Mouse (Mus musculus) induced T-regulatory cell, adult 2 months (primary cell): ENCODE measurements around the gene Tead4.

ENCODE experiments used
- DNase-seq: peaks from one replicate; pipeline ENCODE4 v3.0.0-alpha.2; 2012; ENCODE audit warnings: low read depth

The Tead4 gene

DNA sequence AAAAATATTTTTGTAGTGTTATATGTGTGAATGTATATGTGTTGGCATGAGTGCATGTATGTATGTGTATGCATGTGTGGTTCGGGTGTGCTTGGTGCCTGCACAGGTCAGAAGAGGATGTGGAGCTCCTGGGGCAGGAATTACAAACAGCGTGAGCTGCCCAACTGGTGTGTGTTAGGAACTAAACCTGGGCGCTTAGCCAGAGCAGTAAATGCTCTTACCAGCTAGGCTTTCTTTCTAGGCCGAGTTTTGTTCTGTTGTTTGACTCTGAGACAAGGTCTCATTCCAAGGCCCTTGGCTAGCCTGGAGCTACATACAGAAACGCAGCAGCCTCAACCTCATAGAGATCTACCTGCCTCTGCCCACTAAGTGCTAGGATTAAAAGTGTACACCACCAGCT, 9.3 kb downstream of the Tead4 start:
- DNase-seq = no peak

GRCm38 (mm10) chr6:128288681-128289080, 11.9 kb downstream of the Tead4 start:
- no peak for DNase-seq

DNA sequence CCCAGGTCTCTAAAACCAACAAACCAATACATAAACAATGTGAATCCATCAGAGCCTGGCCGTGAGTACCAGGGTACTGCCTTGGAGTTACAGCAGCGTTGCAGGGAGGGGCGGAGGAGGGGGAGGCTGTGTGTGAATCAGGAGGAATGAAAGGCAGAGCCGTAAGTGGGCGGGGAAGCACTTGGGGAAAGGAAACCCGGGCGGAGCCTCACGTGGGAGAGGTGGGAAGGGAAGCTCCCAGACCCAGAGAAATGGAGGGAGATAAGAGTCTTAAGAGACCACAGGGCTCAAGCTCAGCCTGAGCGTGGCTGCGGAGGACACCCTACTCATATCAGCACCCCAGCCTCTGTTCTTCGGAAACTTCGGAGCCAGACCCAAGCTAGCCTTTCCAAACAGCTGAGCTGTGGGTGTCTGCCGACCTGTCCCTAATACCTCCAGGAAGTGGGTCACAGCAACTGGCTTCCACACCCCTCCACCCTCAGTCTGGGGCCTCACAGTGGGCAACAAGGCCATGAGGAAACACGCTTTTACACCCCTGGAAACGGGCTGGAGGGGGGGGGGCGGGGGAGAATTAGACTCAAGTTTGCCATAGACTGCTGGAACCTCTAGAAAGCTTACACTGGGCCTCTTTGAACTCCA, 14.7 kb downstream of the Tead4 start:
- no peak for DNase-seq

GRCm38 (mm10) chr6:128282126-128282525, 18.5 kb downstream of the Tead4 start:
- no peak for DNase-seq

GRCm38 (mm10) chr6:128280472-128281145, 20.0 kb downstream of the Tead4 start:
- DNase-seq = no peak

GRCm38 (mm10) chr6:128279608-128280007, 21.0 kb downstream of the Tead4 start:
- no peak for DNase-seq

GRCm38 (mm10) chr6:128279099-128279498, 21.5 kb downstream of the Tead4 start:
- no peak for DNase-seq

- no peak for DNase-seq
These were observed 23.2 kb downstream of the Tead4 start for GRCm38 (mm10) chr6:128277132-128278085.

GRCm38 (mm10) chr6:128276349-128276748, 24.3 kb downstream of the Tead4 start:
- no peak for DNase-seq

- DNase-seq = no peak
These were observed 25.0 kb downstream of the Tead4 start for GRCm38 (mm10) chr6:128275506-128276064.

DNA sequence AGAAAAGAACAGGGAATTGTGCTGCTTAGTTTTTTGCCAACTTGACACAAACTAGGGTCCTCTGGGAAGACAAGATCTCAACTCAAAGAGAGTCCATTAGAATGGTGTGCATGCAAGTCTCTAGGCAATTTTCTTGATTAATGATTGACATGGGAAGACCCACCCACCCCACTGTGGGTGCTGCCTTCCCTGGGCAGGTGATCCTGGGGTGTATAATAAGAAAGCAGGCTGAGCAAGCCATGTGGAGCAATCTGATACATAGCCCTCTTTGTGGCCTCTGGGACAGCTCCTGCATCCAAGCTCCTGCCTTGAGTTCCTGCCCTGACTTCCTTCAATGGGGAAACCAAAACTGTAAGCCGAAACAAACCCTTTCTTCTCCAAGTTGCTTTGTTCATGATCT, 27.1 kb downstream of the Tead4 start:
- DNase-seq = no peak

GRCm38 (mm10) chr6:128272754-128273153, 27.9 kb downstream of the Tead4 start:
- no peak for DNase-seq

GRCm38 (mm10) chr6:128269850-128270249, 30.8 kb downstream of the Tead4 start:
- DNase-seq = no peak

DNA sequence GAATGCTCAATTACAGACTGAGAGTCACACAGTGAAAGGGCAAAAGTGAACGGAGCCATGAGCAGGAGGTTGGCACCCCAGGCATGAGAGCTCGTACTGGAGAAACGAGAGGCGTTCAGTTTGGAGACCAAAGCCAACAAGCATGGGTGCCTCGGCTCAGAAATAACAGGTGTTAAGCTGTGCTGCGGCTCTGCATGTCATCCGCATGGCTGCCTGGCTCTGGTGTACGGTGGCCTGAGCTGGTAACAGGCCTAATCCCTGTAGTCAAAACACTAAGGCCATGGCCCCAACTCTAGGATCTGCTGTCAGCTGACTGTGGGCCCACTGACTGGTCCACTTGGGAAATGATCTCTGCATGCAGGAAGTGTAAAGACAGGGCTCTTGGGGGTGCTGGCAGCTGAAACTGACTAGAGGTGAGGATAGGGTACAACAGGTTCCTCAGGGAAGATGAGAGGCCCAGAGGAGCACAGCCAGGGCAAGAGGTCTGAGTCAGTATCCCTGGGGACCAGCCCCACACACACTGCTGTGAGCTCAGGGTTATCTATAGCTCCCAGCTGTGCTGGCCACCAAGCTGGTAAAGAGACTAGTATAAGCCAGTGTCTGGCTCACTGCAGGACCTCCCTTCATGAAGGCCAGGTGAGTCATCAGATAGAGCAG, 35.6 kb downstream of the Tead4 start:
- no peak for DNase-seq

DNA sequence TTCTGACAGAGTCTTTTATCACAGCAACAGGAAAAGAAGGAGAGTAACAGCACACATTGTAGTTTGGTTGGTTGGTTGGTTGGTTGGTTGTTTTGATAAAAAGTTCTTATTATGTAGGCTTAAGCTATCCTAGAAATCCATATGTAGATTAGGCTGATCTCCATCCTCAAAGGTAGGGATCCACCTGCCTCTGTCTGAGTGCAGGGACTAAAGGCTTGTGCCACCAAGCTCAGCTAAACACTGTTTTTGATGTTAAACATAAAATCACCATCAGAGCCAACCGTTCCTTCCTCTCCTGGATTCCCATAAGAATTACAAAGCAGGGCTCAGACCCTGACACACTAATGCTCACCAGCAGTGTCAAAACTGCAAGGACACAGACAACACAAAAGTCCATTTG, 39.1 kb downstream of the Tead4 start:
- DNase-seq = no peak

DNA sequence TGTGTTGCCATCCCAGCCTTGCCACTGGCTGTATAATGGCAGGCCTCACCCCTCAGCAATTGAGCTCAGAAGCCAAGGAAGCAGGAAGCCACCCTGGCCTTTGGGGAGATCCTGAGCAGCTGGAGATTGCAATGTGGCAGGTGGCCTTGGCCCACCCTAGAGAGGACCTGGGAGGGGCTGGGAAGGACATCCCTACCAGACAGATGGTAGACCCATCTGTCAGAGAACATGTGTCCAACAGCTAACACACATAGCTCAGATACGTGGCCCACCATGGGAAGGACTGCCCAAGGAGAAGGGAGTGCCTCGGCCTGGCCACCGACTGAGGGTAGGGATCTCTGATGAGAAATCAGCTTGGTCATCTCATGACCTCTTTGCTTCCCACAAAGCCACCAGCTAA, 41.4 kb downstream of the Tead4 start:
- no peak for DNase-seq

DNA sequence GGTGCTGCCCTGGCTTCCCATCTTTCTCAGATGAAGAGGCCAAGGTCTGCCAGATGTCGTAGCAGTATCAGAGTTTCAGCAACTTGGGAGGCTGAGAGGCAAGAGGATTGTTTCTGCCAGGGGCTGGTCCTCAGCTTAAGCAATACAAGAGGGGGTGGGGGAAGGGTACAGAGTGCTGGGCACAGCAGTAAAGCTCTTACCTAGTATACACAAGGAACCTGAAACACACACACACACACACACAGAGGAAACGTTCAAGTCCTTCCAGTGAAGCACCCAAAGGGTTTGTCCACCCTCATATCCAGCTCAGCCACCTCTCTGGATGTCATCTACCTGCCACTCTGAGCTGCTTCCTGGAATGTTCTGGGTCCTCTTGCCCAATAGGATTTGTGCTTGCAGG, 44.7 kb downstream of the Tead4 start:
- no peak for DNase-seq

GRCm38 (mm10) chr6:128255292-128255691, 45.3 kb downstream of the Tead4 start:
- DNase-seq = no peak

DNA sequence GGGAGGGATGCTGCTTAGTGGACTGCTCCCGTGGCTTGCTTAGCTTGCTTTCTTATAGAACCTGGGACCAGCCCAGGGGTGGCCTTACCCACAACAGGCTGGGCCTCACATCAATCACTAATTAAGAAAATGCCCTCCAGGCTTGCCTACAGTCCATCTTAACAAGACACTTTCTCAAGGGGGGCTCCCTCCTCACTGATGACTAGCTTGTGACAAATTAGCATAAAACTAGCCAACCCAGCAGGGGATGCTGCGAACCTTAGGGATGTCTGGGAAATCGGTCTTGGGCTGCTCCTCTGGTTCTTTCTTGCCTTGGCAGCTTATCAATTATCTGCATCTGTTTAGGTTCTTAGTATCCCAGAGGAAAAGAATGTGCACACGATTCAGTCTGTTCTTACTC, 46.1 kb downstream of the Tead4 start:
- no peak for DNase-seq

- DNase-seq = no peak
These were observed 47.5 kb downstream of the Tead4 start for GRCm38 (mm10) chr6:128253111-128253510.

DNA sequence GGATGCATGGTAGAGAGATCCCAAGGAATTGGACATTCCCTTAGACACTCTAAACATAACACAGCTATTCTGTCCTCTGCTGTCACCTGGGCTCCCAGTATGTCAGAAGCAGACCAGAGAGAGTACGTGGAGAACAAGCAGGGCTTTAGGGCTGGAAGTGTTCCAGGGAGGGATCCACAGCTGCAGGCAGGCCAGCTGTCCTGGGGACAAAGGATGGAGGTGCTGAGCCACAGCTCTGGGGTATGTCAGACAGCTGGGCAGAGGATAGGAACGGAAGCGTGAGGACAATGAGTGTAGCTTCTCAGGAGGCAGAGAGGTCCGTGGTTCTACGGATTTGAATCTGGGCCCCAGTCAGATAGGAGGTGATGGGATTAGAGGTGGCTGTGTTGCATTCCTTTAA, 50.0 kb downstream of the Tead4 start:
- DNase-seq = no peak
